Mouse (Mus musculus): Measurements from ENCODE around the gene Xylt1.

DNA sequence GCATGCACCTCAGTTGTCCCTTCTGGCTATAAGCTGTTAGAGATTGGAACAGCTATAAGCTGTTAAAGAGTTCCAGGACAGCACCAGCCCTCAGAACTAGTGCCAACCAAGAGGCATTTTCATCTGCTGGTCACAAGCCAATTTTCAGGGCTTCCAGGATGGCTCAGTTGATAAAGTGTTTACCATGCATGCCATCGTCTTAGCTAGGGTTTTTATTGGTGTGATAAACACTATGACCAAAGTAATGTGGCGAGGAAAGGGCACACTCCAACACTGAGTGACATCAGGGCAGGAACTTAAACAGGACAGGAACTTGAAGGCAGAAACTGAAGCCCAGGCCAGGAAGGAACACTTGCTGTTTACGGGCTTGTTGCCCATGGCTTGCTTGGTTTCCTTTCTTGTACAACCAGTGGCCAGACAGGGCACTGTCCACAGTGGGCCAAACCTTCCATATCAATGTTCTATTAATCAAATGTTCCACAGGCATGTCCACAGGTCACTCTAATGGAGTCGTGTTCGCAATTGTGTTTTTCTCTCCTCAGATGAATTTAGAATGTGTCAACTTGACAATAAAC is 49.7 kb downstream of the Xylt1 start:
- TF ChIP-seq POLR2A (IDR thresholded peaks at IDR 0.05; ENCODE audit: borderline replicate concordance, low read depth, low read length): no peak
- no peak for TF ChIP-seq CTCF (IDR thresholded peaks at IDR 0.05; ENCODE audit: low read depth, low read length)

All from bone marrow macrophage, adult 2 months (primary cell).